In the genomic region with DNA sequence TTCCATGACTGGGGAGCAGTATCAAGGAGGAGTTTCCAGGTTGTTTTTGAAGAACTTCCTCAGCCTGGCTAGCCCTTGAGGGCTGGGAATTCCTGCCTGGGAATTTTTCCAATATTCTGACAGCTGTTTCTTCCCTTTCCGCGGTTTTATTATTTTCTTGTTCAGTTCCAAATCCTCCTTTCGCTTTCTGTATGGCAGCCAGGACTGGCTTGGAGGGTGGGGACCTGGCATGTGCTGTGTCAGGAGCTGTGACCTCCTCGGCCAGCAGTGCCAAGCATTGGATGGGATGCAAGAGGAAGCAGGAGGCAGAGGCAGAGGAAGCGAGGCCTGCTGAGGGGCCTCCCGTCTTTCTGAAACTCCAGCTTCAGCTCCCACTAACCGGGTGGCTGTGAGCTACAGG, we compare ENCODE assay signal across 8 mouse cellular contexts. TPM values are rescaled to one million over a fixed set of nuclear protein-coding genes. Genes with fewer than 3 reads are reported as not detected.
DNase-seq lines count a peak whose midpoint lies in the region; ATAC-seq and TF ChIP-seq lines count a peak whose summit lies in the region.

No protein-coding gene starts in this region.

- TF ChIP-seq POLR2A in spleen, adult 2 months (IDR thresholded peaks at IDR 0.05; ENCODE audit: low read depth, low read length), result no peak

- H3K4me1 ChIP-seq in spleen, adult 2 months (ENCODE audit: control insufficient read depth, insufficient read depth, insufficient read length), result no peaks in the 10 kb centered on the region
- H3K4me1 ChIP-seq in heart, embryonic 16.5 days (ENCODE audit: control insufficient read depth, insufficient read depth, low read length), result peaks cover 43% of the 10 kb centered on the region
- H3K4me1 ChIP-seq in limb, embryonic 15.5 days, result peaks cover 65% of the 10 kb centered on the region
- peaks cover 29% of the 10 kb centered on the region for H3K4me1 ChIP-seq in midbrain, embryonic 10.5 days
- H3K4me1 ChIP-seq in hindbrain, embryonic 14.5 days (replicated peaks; ENCODE audit: control insufficient read depth, insufficient read depth, low read length), result peaks cover 23% of the 10 kb centered on the region

- DNase-seq in spleen, adult 2 months (ENCODE audit: low read depth in 1 of 2, low spot score in 2 of 2), result no peak
- no peak for DNase-seq in spleen, adult 12 weeks (ENCODE audit: low spot score)
- peak; percentile 40 for DNase-seq in testis, postnatal 14 days (ENCODE audit: low spot score)
- DNase-seq in thymus, postnatal 14 days, result no peak
- DNase-seq in midbrain, embryonic 10.5 days (ENCODE audit: low spot score), result no peak
- DNase-seq in hindbrain, embryonic 14.5 days (ENCODE audit: low spot score), result no peak

- no peak for TF ChIP-seq CTCF in spleen, adult 2 months (IDR thresholded peaks at IDR 0.05; ENCODE audit: extremely low read depth, insufficient read depth, insufficient read length, insufficient replicate concordance)

- H3K27ac ChIP-seq in spleen, adult 2 months (ENCODE audit: insufficient read depth, low read length), result 0 out of 2 replicates have a peak overlapping the region, but pooled peaks have one; percentile 15
- H3K27ac ChIP-seq in heart, embryonic 16.5 days (ENCODE audit: low read length), result peak overlapping the region; percentile 71; the same call in 1 of the 2 replicates
- peak overlapping the region; percentile 72 for H3K27ac ChIP-seq in limb, embryonic 15.5 days
- H3K27ac ChIP-seq in midbrain, embryonic 10.5 days (replicated peaks), result no peak overlapping the region
- H3K27ac ChIP-seq in hindbrain, embryonic 14.5 days, result no peak overlapping the region

- no peaks in the 10 kb centered on the region for H3K36me3 ChIP-seq in spleen, adult 2 months (ENCODE audit: control insufficient read depth, insufficient read depth, low read length)
- H3K36me3 ChIP-seq in heart, embryonic 16.5 days (ENCODE audit: control insufficient read depth, insufficient read depth), result no peaks in the 10 kb centered on the region
- H3K36me3 ChIP-seq in limb, embryonic 15.5 days, result no peaks in the 10 kb centered on the region
- peaks cover 9% of the 10 kb centered on the region for H3K36me3 ChIP-seq in midbrain, embryonic 10.5 days
- no peaks in the 10 kb centered on the region for H3K36me3 ChIP-seq in hindbrain, embryonic 14.5 days (replicated peaks; ENCODE audit: control insufficient read depth, insufficient read depth)

- no peak overlapping the region for H3K4me3 ChIP-seq in spleen, adult 2 months (ENCODE audit: extremely low read depth, insufficient read depth, insufficient read length)
- H3K4me3 ChIP-seq in heart, embryonic 16.5 days (ENCODE audit: low read length), result no peak overlapping the region
- no peak overlapping the region for H3K4me3 ChIP-seq in limb, embryonic 15.5 days
- H3K4me3 ChIP-seq in midbrain, embryonic 10.5 days, result no peak overlapping the region
- no peak overlapping the region for H3K4me3 ChIP-seq in hindbrain, embryonic 14.5 days (replicated peaks; ENCODE audit: low read length)

- H3K9ac ChIP-seq in heart, embryonic 16.5 days (ENCODE audit: low read length), result no peak overlapping the region
- no peak overlapping the region for H3K9ac ChIP-seq in limb, embryonic 15.5 days
- no peak overlapping the region for H3K9ac ChIP-seq in hindbrain, embryonic 14.5 days

- peaks cover 1% of the 10 kb centered on the region; the same call in 1 of the 2 replicates for H3K27me3 ChIP-seq in spleen, adult 2 months (ENCODE audit: control insufficient read depth, insufficient read depth, low read length)
- no peaks in the 10 kb centered on the region for H3K27me3 ChIP-seq in heart, embryonic 16.5 days (ENCODE audit: control insufficient read depth, insufficient read depth, low read length)
- H3K27me3 ChIP-seq in limb, embryonic 15.5 days, result no peaks in the 10 kb centered on the region
- no peaks in the 10 kb centered on the region for H3K27me3 ChIP-seq in midbrain, embryonic 10.5 days (ENCODE audit: low read depth, poor library complexity, severe bottlenecking)
- H3K27me3 ChIP-seq in hindbrain, embryonic 14.5 days (ENCODE audit: control insufficient read depth, insufficient read depth, low read length), result no peaks in the 10 kb centered on the region

- WGBS in spleen, adult 2 months, result 63% methylated on average over 7 of the region's 7 CpGs
- 48% methylated on average over 7 of the region's 7 CpGs for WGBS in heart, embryonic 16.5 days
- 18% methylated on average over 7 of the region's 7 CpGs for WGBS in limb, embryonic 15.5 days
- 85% methylated on average over 7 of the region's 7 CpGs for WGBS in midbrain, embryonic 10.5 days
- WGBS in hindbrain, embryonic 14.5 days, result 71% methylated on average over 7 of the region's 7 CpGs

- ATAC-seq in heart, embryonic 16.5 days (replicated peaks; ENCODE audit: extremely low read depth, insufficient read depth, low FRiP score), result 0 out of 2 replicates have a peak, but pooled peaks have one; percentile 18
- ATAC-seq in limb, embryonic 15.5 days (ENCODE audit: insufficient number of reproducible peaks, low FRiP score, low TSS enrichment, low read depth), result no peak
- no peak for ATAC-seq in hindbrain, embryonic 14.5 days (ENCODE audit: low FRiP score)

- no peak overlapping the region for H3K4me2 ChIP-seq in heart, embryonic 16.5 days (ENCODE audit: low read depth, low read length)
- peak overlapping the region; percentile 14; the same call in 1 of the 2 replicates for H3K4me2 ChIP-seq in limb, embryonic 15.5 days
- no peak overlapping the region for H3K4me2 ChIP-seq in hindbrain, embryonic 14.5 days (replicated peaks)

- no peaks in the 10 kb centered on the region for H3K9me3 ChIP-seq in heart, embryonic 16.5 days (replicated peaks; ENCODE audit: control insufficient read depth, low read length)
- no peaks in the 10 kb centered on the region for H3K9me3 ChIP-seq in limb, embryonic 15.5 days
- H3K9me3 ChIP-seq in midbrain, embryonic 10.5 days (replicated peaks), result no peaks in the 10 kb centered on the region
- H3K9me3 ChIP-seq in hindbrain, embryonic 14.5 days (ENCODE audit: control insufficient read depth, low read length), result no peaks in the 10 kb centered on the region

RNA-seq across cellular contexts. Expression of a gene that starts 21.4 kb away (rescaled TPM):
- polyA plus RNA-seq in spleen, adult 2 months (2012; rRNA removed), result 189 and 210 TPM in 2 replicates
- 323 and 367 TPM in 2 replicates for polyA plus RNA-seq in heart, embryonic 16.5 days (2015; fragmentation: Nextera tagmentation; extraction: Ambion mirVana)
- 513 and 518 TPM in 2 replicates for polyA plus RNA-seq in limb, embryonic 15.5 days (2015; fragmentation: Nextera tagmentation; extraction: Ambion mirVana)
- 789 and 839 TPM in 2 replicates for polyA plus RNA-seq in midbrain, embryonic 10.5 days (2016; fragmentation: Nextera tagmentation; extraction: Ambion mirVana)
- polyA plus RNA-seq in hindbrain, embryonic 14.5 days (2014; fragmentation: Nextera tagmentation; extraction: Ambion mirVana), result 446 and 460 TPM in 2 replicates

RNA-seq across cellular contexts. Expression of a gene that starts 36.9 kb away (rescaled TPM):
- polyA plus RNA-seq in spleen, adult 2 months (2012; rRNA removed), result 7.6 and 8.0 TPM in 2 replicates
- 70.1 and 70.7 TPM in 2 replicates for polyA plus RNA-seq in heart, embryonic 16.5 days (2015; fragmentation: Nextera tagmentation; extraction: Ambion mirVana)
- polyA plus RNA-seq in limb, embryonic 15.5 days (2015; fragmentation: Nextera tagmentation; extraction: Ambion mirVana), result 233 and 345 TPM in 2 replicates
- 19.1 and 24.8 TPM in 2 replicates for polyA plus RNA-seq in midbrain, embryonic 10.5 days (2016; fragmentation: Nextera tagmentation; extraction: Ambion mirVana)
- polyA plus RNA-seq in hindbrain, embryonic 14.5 days (2014; fragmentation: Nextera tagmentation; extraction: Ambion mirVana), result 79.5 and 97.7 TPM in 2 replicates

RNA-seq across cellular contexts. Expression of a gene that starts 46.0 kb away (rescaled TPM):
- 119 and 149 TPM in 2 replicates for polyA plus RNA-seq in spleen, adult 2 months (2012; rRNA removed)
- 84.6 and 90.4 TPM in 2 replicates for polyA plus RNA-seq in heart, embryonic 16.5 days (2015; fragmentation: Nextera tagmentation; extraction: Ambion mirVana)
- 100 and 104 TPM in 2 replicates for polyA plus RNA-seq in limb, embryonic 15.5 days (2015; fragmentation: Nextera tagmentation; extraction: Ambion mirVana)
- polyA plus RNA-seq in midbrain, embryonic 10.5 days (2016; fragmentation: Nextera tagmentation; extraction: Ambion mirVana), result 115 and 130 TPM in 2 replicates
- polyA plus RNA-seq in hindbrain, embryonic 14.5 days (2014; fragmentation: Nextera tagmentation; extraction: Ambion mirVana), result 75.6 and 85.0 TPM in 2 replicates

Comparison
In these comparisons a context has a peak if more than half of its experiments do, and no peak if none do; other contexts are left out.
1. H3K27ac ChIP-seq: peak in spleen, adult 2 months (single experiment), heart, embryonic 16.5 days (single experiment) and limb, embryonic 15.5 days (single experiment); none in midbrain, embryonic 10.5 days (single experiment) and hindbrain, embryonic 14.5 days (single experiment).